Mouse (Mus musculus) lung, postnatal 10 days (tissue): ENCODE data around the gene Hdac5.

Experiments
- DNase-seq: peaks from one replicate; pipeline ENCODE4 v3.0.0; 2021

Hdac5 gene

GRCm38 (mm10) chr11:102230006-102230741 lies at the start of gene Hdac5:
TSS of gene Hdac5 (minus strand) at chr11:102230166.
- peak; percentile 100 for DNase-seq

- DNase-seq = no peak
Observed at GRCm38 (mm10) chr11:102279595-102279994, 49.6 kb upstream of the Hdac5 start.

GRCm38 (mm10) chr11:102277754-102278153 lies 47.8 kb upstream of the Hdac5 start:
- DNase-seq = no peak

GRCm38 (mm10) chr11:102276411-102276915 lies 46.5 kb upstream of the Hdac5 start:
- DNase-seq = peak; percentile 45

GRCm38 (mm10) chr11:102268520-102269244 lies 38.7 kb upstream of the Hdac5 start, which contains the start of gene Asb16:
TSS of gene Asb16 (plus strand) at chr11:102268743.
- DNase-seq = no peak

GRCm38 (mm10) chr11:102267480-102267879 lies 37.5 kb upstream of the Hdac5 start:
- DNase-seq = peak; percentile 90

GRCm38 (mm10) chr11:102266631-102267355 lies 36.8 kb upstream of the Hdac5 start:
- no peak for DNase-seq

- DNase-seq = no peak
Observed at GRCm38 (mm10) chr11:102265816-102266215, 35.9 kb upstream of the Hdac5 start.

- DNase-seq = no peak
Observed at GRCm38 (mm10) chr11:102263211-102263610, 33.2 kb upstream of the Hdac5 start.

GRCm38 (mm10) chr11:102258521-102258920 lies 28.6 kb upstream of the Hdac5 start:
- DNase-seq = no peak

GRCm38 (mm10) chr11:102258095-102258494 lies 28.1 kb upstream of the Hdac5 start:
- DNase-seq = no peak

GRCm38 (mm10) chr11:102257514-102257913 lies 27.5 kb upstream of the Hdac5 start:
- DNase-seq = peak; percentile 53

- no peak for DNase-seq
Observed at GRCm38 (mm10) chr11:102249351-102250090, 19.6 kb upstream of the Hdac5 start.

- peak; percentile 96 for DNase-seq
Observed at GRCm38 (mm10) chr11:102248630-102249230, 18.8 kb upstream of the Hdac5 start, which contains the start of gene BC030867. TSS of gene BC030867 (plus strand) at chr11:102248882.

- DNase-seq = no peak
Observed at GRCm38 (mm10) chr11:102246871-102247270, 16.9 kb upstream of the Hdac5 start.

GRCm38 (mm10) chr11:102246273-102246635 lies 16.3 kb upstream of the Hdac5 start:
- no peak for DNase-seq

- no peak for DNase-seq
Observed at GRCm38 (mm10) chr11:102245581-102246272, 15.8 kb upstream of the Hdac5 start.

- DNase-seq = peak; percentile 60
Observed at GRCm38 (mm10) chr11:102244926-102245449, 15.0 kb upstream of the Hdac5 start.

- DNase-seq = no peak
Observed at GRCm38 (mm10) chr11:102241874-102242273, 11.9 kb upstream of the Hdac5 start.

GRCm38 (mm10) chr11:102241246-102241645 lies 11.3 kb upstream of the Hdac5 start:
- DNase-seq = no peak

GRCm38 (mm10) chr11:102240636-102241035 lies 10.7 kb upstream of the Hdac5 start:
- no peak for DNase-seq
